Mouse (Mus musculus) cerebellum, adult 2 months (tissue): ENCODE results near the gene Pla2g2d. TPM values are rescaled to one million over a fixed set of nuclear protein-coding genes. Genes with fewer than 3 reads are reported as not detected.

Experiments used
- DNase-seq, 2 experiments: peaks; one replicate each; pipeline ENCODE4 v3.0.0; 2021
- H3K27ac ChIP-seq: fragments of 200-500 bp; 2 replicates; pipeline ENCODE4 v1.5.1; 2012; ENCODE audit warnings: low read length, control low read depth, inconsistent platforms; ENCODE audit not compliant: insufficient read depth
- H3K27me3 ChIP-seq: fragments of 200-500 bp; 2 replicates; pipeline ENCODE4 v1.6.1; 2012; ENCODE audit warnings: inconsistent platforms, mild to moderate bottlenecking, low read length, moderate library complexity; ENCODE audit not compliant: control insufficient read depth, insufficient read depth
- H3K4me1 ChIP-seq: fragments of 200-500 bp; 2 replicates; pipeline ENCODE4 v1.6.1; 2011; ENCODE audit warnings: low read length; ENCODE audit not compliant: control insufficient read depth, insufficient read depth
- H3K4me3 ChIP-seq: fragments of 200-500 bp; replicated peaks from 2 replicates; pipeline ENCODE3; 2011; ENCODE audit warnings: mild to moderate bottlenecking, low read depth, low read length, control low read depth; ENCODE audit not compliant: insufficient read depth
- CTCF ChIP-seq: fragments of 200-500 bp; IDR thresholded peaks from 2 replicates; pipeline ENCODE4 v1.5.1; 2011; ENCODE audit warnings: low read depth, mild to moderate bottlenecking, control low read depth, low read length, moderate library complexity, borderline replicate concordance; ENCODE audit not compliant: insufficient read depth
- POLR2A ChIP-seq: fragments of 200-500 bp; IDR thresholded peaks from 2 replicates; pipeline ENCODE4 v1.6.1; 2011; ENCODE audit warnings: low read length, control low read depth, borderline replicate concordance; ENCODE audit not compliant: insufficient read depth
- WGBS: fragments of 180-500 bp; shearing (Covaris S2); methylation state at CpG from one replicate; pipeline ENCODE4 v1.1.7; 2018; 5-methylcytosine and 5-hydroxymethylcytosine counted together
- polyA plus RNA-seq: library from polyadenylated mRNA; depleted of rRNA; stranded (reverse); fragments of >200 nt; gene quantifications from 2 replicates; pipeline ENCODE4 v1.2.3, GENCODE M21; 2012

The Pla2g2d gene
- polyA plus RNA-seq, 1 experiment = 0.16 TPM

GRCm38 (mm10) chr4:138746866-138747265 is 28.7 kb upstream of the Pla2g2d start:
- no peaks in the 10 kb centered on the region for H3K27me3 ChIP-seq
- no peak overlapping the region for H3K27ac ChIP-seq
- TF ChIP-seq POLR2A (no peak), CTCF (no peak)
- no peaks in the 10 kb centered on the region for H3K4me1 ChIP-seq
- H3K4me3 ChIP-seq = no peak overlapping the region
- DNase-seq = no peak
- WGBS = 82% methylated on average over 9 of the region's 9 CpGs

DNA sequence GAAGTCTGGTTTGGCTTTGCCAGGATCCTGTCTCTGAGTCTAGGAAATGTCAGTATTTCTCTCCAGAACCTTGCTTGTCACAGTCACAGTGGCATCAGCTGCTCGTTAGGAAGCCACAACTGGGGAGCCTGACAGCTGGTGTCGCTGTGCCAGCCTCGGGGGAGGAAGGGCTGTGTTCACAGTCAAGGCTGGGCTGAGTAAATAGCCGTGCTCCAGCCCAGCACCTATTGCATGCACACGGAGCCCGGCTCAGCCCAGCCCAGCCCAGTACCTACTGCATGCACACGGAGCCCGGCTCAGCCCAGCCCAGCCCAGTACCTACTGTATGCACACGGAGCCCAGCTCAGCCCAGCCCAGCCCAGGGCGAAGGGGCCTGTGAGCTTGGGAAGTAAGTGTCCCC is 27.7 kb upstream of the Pla2g2d start:
- no peak for DNase-seq
- no peaks in the 10 kb centered on the region for H3K4me1 ChIP-seq

DNA sequence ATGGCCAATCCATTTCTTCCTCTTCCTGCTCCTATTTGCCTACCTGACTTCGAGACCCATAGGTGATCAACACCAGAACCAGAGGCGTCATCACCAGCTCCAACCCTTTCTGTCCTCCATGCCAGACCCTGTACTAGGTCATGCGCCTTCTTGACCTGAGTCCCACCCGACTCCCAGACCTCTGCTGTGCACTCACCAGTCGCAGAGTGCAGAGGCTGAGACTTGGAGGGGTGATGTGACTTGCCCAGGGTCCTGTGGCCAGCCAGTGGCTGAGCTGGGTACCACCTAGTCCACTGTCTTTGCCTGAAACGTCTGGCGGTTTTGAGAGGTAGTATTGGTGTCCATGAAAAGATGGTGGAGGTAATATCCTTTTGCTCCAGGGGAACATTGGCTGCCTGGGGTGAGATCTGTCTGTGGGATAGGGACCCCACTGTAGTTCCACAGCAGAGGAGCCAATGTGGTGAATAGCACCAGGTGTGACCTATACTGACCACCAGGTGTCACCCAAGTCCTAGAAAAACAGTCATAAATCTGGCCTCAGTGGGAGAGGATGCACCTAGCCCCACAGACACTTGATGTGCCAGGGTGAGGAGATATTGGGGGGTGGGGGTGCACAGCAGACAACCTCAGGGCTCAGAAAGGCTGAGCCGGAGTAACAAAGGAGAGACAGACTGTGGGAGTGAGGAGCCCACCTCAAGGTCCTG is 27.0 kb upstream of the Pla2g2d start:
- TF ChIP-seq POLR2A (no peak), CTCF (peak; percentile 83)
- Histone ChIP-seq H3K4me3 (no peak overlapping the region), H3K27me3 (no peaks in the 10 kb centered on the region), H3K4me1 (no peaks in the 10 kb centered on the region; the same call in 1 of the 2 replicates), H3K27ac (no peak overlapping the region)
- 58% methylated on average over 8 of the region's 8 CpGs for WGBS
- DNase-seq = peak; percentile 57 to 63

More for the DNA sequence above, 27.7 kb upstream of the Pla2g2d start:
- 50% methylated on average over 10 of the region's 10 CpGs for WGBS
- H3K4me3 ChIP-seq = no peak overlapping the region
- TF ChIP-seq POLR2A (no peak), CTCF (no peak)
- H3K27ac ChIP-seq = no peak overlapping the region
- H3K27me3 ChIP-seq = no peaks in the 10 kb centered on the region

GRCm38 (mm10) chr4:138752603-138753002 is 22.9 kb upstream of the Pla2g2d start:
- WGBS = 96% methylated on average over 6 of the region's 6 CpGs
- no peak overlapping the region for H3K4me3 ChIP-seq
- DNase-seq = no peak
- no peak overlapping the region for H3K27ac ChIP-seq
- H3K27me3 ChIP-seq = no peaks in the 10 kb centered on the region
- H3K4me1 ChIP-seq = peaks cover 12% of the 10 kb centered on the region; the same call in 1 of the 2 replicates
- TF ChIP-seq CTCF (no peak), POLR2A (no peak)

DNA sequence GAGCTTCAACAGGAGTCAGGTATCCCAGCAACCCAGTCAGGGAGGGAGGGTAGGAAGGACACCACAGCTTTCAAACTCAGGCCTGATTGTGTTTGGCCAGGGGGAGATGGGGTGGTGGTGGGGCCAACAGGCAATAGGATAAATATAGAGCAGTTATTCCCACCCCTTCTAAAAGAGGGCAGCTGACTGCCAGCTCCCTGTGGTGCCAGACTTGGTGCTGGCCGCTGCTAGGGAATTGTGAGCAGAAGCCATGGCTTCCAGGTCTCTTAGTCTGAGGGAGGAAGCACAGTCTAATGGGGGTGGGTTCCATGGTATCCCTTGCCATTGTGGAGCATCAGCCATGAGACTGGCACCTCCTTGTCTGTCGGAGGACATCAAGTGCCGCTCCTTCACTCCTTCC is 21.9 kb upstream of the Pla2g2d start:
- DNase-seq = no peak
- H3K27ac ChIP-seq = no peak overlapping the region
- H3K4me3 ChIP-seq = no peak overlapping the region
- 66% methylated on average over 3 of the region's 3 CpGs for WGBS
- no peak for TF ChIP-seq POLR2A
- TF ChIP-seq CTCF = no peak
- no peaks in the 10 kb centered on the region for H3K27me3 ChIP-seq
- H3K4me1 ChIP-seq = peaks cover 12% of the 10 kb centered on the region; the same call in 1 of the 2 replicates

DNA sequence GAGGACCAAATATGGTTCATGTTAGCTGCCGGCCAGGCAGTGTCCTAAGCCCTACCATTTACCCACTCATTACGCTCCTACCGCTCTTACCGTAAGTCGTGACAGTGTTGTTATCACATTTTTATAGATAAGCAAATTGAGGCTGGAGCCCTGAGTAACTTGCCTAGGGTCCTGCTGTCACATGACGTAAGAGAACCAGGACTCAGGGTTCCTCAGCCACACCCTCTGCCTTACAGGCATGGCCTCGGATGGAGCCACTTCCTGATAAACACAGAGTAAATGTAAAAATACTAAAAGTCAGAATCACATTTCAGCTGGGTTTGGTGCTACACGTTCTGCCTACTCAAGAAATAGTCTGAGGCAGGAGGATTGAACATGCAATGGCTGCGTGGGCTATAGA is 21.1 kb upstream of the Pla2g2d start:
- H3K4me1 ChIP-seq = peaks cover 12% of the 10 kb centered on the region; the same call in 1 of the 2 replicates
- no peak overlapping the region for H3K4me3 ChIP-seq
- WGBS = 97% methylated on average over 9 of the region's 9 CpGs
- no peak for DNase-seq
- no peaks in the 10 kb centered on the region for H3K27me3 ChIP-seq
- TF ChIP-seq CTCF = no peak
- TF ChIP-seq POLR2A = no peak
- no peak overlapping the region for H3K27ac ChIP-seq

DNA sequence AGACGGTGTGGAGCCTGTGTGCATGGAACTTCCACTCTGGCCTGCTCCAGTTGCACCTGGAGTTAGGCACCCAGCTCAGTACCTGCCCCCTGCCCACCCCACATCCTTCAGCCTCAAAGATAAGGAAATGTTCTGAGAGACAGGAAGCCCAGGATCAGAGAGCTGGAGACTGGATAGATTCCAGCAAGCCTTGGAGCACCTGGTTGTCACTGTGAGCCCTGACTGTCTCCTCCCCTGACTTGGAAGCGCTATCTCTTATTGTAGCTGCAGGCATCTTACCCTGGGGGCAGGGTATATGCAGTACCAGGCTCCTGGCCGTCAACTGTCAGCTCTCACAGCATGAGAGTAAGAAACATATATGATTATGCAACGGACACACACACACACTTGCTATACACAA is 20.1 kb upstream of the Pla2g2d start:
- H3K27me3 ChIP-seq = no peaks in the 10 kb centered on the region
- 50% methylated on average over 4 of the region's 4 CpGs for WGBS
- H3K4me1 ChIP-seq = peaks cover 12% of the 10 kb centered on the region; the same call in 1 of the 2 replicates
- no peak overlapping the region for H3K27ac ChIP-seq
- DNase-seq = no peak
- no peak overlapping the region for H3K4me3 ChIP-seq
- TF ChIP-seq CTCF = no peak
- TF ChIP-seq POLR2A = no peak

GRCm38 (mm10) chr4:138755983-138756382 is 19.6 kb upstream of the Pla2g2d start:
- 88% methylated on average over 11 of the region's 11 CpGs for WGBS
- TF ChIP-seq POLR2A = no peak
- TF ChIP-seq CTCF = no peak
- DNase-seq = no peak
- no peak overlapping the region for H3K4me3 ChIP-seq
- H3K4me1 ChIP-seq = peaks cover 12% of the 10 kb centered on the region; the same call in 1 of the 2 replicates
- H3K27me3 ChIP-seq = no peaks in the 10 kb centered on the region
- H3K27ac ChIP-seq = no peak overlapping the region
